Mouse (Mus musculus): ENCODE data around the gene Plppr3. TPM values are rescaled to one million over a fixed set of nuclear protein-coding genes. Genes with fewer than 3 reads are reported as not detected.
A peak's percentile ranks its signal among the peaks of the same experiment; 100 is the strongest.
"Not testable (repeated sequence)": the region's sequence is repeated elsewhere in the genome, so short reads cannot be mapped to it uniquely, and the experiment has no call there.

Gene Plppr3
- polyA plus RNA-seq, 1 experiment from 2014 or later, result 417 TPM

DNA sequence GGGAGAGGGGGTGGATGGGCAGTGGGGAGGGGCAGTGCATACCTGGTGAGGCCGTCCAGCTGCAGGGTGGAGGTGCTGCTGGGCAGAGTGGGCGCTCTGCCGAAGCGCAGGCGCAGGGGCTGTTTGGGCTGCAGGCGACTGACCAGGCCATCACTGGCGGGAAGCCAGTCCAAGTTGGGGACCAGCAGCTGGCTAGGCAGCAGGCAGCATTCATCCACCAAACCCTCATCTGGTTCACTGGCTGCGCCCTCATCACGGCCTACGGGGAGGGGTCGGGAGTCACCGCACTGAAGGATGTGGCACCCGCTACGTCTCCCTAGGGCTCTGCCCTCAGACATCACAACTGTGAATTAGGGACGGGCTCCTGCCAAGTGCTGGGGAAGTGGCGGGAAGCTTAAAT, 21.9 kb upstream of the Plppr3 start:
- Histone ChIP-seq H3K9me3 (no peaks in the 10 kb centered on the region), H3K9ac (no peak overlapping the region), H3K4me2 (no peak overlapping the region), H3K4me3 (no peak overlapping the region), H3K4me1 (replicated peaks) (peaks cover 9% of the 10 kb centered on the region; the same call in 1 of the 2 replicates), H3K27me3 (0 out of 2 replicates have a peak, but pooled peaks cover 2% of the 10 kb centered on the region), H3K27ac (replicated peaks) (no peak overlapping the region), H3K36me3 (peaks cover 17% of the 10 kb centered on the region; the same call in 1 of the 2 replicates)
- WGBS, result 88% methylated on average over 16 of the region's 16 CpGs
- ATAC-seq (ENCODE audit: low FRiP score, low read depth), result no peak

DNA sequence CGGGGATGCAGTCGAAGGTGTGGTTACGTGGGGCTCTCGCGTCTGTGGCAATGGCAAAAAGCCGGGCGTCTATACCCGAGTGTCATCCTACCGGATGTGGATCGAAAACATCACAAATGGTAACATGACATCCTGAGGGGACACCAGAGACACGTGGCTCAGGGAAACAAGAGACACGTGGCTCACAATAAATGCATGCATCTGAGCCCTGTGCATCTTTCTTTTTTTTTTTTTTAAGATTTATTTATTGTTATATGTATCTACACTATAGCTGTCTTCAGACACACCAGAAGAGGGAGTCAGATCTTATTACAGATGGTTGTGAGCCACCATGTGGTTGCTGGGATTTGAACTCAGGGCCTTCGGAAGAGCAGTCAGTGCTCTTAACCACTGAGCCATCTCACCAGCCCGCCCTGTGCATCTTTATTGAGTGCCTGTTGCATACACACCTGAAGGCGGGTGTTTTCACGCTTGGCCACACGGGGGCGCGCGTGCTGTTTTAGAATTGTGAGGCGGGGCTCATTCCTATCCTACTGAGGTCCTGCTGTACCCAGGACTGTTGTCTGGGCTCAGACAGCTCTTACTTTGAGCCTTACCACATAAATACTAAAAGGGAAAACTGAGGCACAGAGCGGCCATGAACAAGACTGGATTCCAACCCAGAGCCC, 18.2 kb upstream of the Plppr3 start:
- H3K27me3 ChIP-seq; H3K4me3 ChIP-seq; H3K27ac ChIP-seq (replicated peaks); H3K9ac ChIP-seq; H3K4me1 ChIP-seq (replicated peaks); H3K4me2 ChIP-seq; H3K9me3 ChIP-seq: not testable (repeated sequence)
- H3K36me3 ChIP-seq, result peaks cover 10% of the 10 kb centered on the region; the same call in 1 of the 2 replicates
- WGBS, result 44% methylated on average over 22 of the region's 22 CpGs
- ATAC-seq (ENCODE audit: low FRiP score, low read depth), result peak; percentile 46; the same call in 1 of the 2 replicates

DNA sequence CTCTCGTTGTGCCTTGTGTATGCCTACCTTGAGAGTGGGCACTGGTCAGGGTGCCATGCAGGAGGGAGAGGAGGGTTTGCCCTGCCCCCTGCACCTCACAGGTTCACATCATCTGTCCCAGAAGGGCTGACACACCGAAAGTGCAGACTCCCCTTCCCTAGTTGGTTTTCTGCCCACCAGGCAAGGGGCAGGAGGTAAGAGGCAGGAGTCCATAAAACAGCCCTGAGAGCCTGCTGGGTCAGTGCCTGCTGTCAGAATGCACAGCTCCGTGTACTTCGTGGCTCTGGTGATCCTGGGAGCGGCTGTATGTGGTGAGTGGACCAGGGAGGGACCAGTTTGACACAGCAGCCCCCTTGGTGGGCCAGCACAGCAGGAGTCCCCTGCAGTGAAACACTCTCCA, 16.2 kb upstream of the Plppr3 start, which contains the start of gene Cfd:
Gene Cfd (plus strand): TSS at position 184 of the 400 bp plus-strand sequence.
- no peak for ATAC-seq (ENCODE audit: low FRiP score, low read depth)
- H3K4me2 ChIP-seq, result no peak within 1 kb of the TSS
- H3K9ac ChIP-seq, result no peak within 1 kb of the TSS
- H3K4me1 ChIP-seq (replicated peaks), result no peaks in the 10 kb centered on the region
- no peaks in the 10 kb centered on the region for H3K9me3 ChIP-seq
- H3K4me3 ChIP-seq, result no peak within 1 kb of the TSS
- peaks cover 6% of the 10 kb centered on the region; the same call in 1 of the 2 replicates for H3K36me3 ChIP-seq
- H3K27ac ChIP-seq (replicated peaks), result no peak within 1 kb of the TSS
- 0 out of 2 replicates have a peak, but pooled peaks cover 3% of the 10 kb centered on the region for H3K27me3 ChIP-seq
- WGBS, result 37% methylated on average over 5 of the region's 5 CpGs

DNA sequence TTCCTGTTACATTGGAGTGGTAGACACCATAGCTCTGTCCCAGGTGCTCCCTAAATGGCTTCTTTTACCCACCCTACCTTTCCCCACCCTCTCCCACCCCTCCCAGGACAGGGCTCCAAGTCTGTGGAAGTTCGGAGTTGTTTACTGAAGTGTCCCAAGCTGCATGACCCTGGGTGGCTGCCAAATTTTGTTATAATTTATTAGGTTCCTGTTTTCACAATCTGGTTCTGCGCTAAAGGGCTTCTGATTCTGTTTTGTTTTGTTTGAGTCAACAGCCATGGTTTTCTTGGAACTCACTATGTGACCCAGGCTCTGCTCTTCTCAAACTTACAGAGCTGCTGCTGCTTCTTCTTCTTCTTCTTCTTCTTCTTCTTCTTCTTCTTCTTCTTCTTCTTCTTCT, 15.0 kb upstream of the Plppr3 start:
- no peaks in the 10 kb centered on the region; the same call in 1 of the 2 replicates for H3K4me1 ChIP-seq (replicated peaks)
- H3K27ac ChIP-seq (replicated peaks), result no peak overlapping the region
- no peak overlapping the region for H3K4me2 ChIP-seq
- 0 out of 2 replicates have a peak, but pooled peaks cover 3% of the 10 kb centered on the region for H3K27me3 ChIP-seq
- no peak for ATAC-seq (ENCODE audit: low FRiP score, low read depth)
- H3K36me3 ChIP-seq, result no peaks in the 10 kb centered on the region
- 84% methylated on average over 2 of the region's 2 CpGs for WGBS
- H3K9me3 ChIP-seq, result no peaks in the 10 kb centered on the region
- no peak overlapping the region for H3K4me3 ChIP-seq
- H3K9ac ChIP-seq, result no peak overlapping the region

DNA sequence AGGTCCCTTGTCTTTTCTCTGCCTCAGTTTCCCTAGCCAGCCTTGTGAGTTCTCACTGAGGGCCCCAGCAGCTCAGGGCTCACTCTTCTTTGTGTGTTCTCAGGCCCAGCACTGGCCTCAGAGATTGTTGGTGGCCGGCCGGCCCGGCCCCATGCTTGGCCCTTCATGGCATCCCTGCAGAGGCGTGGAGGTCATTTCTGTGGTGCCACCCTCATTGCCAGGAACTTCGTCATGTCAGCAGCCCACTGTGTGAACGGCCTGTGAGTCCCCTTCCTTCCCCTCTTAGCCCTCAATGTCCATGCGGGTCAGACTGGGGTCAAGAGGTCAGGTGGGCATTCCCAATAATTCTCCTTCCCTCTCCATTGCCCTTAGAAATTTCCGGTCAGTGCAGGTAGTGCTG, 12.2 kb upstream of the Plppr3 start:
- H3K4me1 ChIP-seq (replicated peaks), result peaks cover 10% of the 10 kb centered on the region
- H3K27me3 ChIP-seq, result peaks cover 14% of the 10 kb centered on the region; the same call in 1 of the 2 replicates
- 84% methylated on average over 8 of the region's 8 CpGs for WGBS
- H3K9ac ChIP-seq, result no peak overlapping the region
- H3K4me3 ChIP-seq, result no peak overlapping the region
- no peak for ATAC-seq (ENCODE audit: low FRiP score, low read depth)
- no peak overlapping the region for H3K27ac ChIP-seq (replicated peaks)
- H3K9me3 ChIP-seq, result no peaks in the 10 kb centered on the region
- H3K36me3 ChIP-seq, result no peaks in the 10 kb centered on the region
- no peak overlapping the region for H3K4me2 ChIP-seq

DNA sequence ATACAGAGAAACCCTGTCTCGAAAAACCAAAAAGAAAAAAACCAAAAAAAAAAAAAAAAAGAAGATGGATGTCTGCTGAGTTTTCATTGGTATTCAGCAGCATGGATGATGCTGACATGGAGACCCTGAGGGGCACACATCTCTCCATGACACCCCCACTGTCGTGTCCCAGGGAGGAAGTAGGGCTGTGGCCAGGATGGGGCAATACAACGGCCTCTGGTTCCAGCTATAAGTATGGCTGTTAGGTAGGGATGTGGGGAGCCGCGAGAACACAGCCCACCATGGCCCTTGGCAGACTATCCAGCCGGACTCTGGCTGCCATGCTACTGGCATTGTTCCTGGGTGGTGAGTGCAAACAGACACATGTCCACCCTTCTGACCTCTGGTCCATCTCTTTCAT, 11.6 kb upstream of the Plppr3 start, which contains the start of gene Elane:
Gene Elane (plus strand): TSS at position 194 of the 400 bp plus-strand sequence.
- 80% methylated on average over 6 of the region's 6 CpGs for WGBS
- Histone ChIP-seq H3K9me3 (no peaks in the 10 kb centered on the region), H3K4me2 (no peak within 1 kb of the TSS), H3K27ac (replicated peaks) (no peak within 1 kb of the TSS), H3K4me1 (replicated peaks) (peaks cover 10% of the 10 kb centered on the region), H3K4me3 (no peak within 1 kb of the TSS), H3K36me3 (no peaks in the 10 kb centered on the region), H3K27me3 (peaks cover 18% of the 10 kb centered on the region), H3K9ac (no peak within 1 kb of the TSS)
- ATAC-seq (ENCODE audit: low FRiP score, low read depth), result no peak

DNA sequence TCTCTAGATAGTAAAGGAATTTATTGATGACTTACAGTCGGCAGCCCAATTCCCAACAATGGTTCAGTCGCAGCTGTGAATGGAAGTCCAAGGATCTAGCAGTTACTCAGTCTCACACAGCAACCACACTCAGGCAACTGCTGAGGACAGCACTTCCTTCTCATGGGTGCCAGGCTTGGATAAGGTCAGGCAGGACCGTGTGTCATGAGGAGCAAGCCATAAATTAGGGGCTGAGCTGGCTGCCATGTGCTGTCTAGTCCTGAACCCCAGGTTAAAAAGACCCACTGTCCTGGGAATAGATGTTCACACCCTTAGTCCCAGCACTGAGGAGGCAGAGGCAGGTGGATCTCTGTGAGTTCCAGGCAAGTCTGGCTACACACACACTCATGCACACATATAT, 10.5 kb upstream of the Plppr3 start:
- not testable (repeated sequence) for ATAC-seq (ENCODE audit: low FRiP score, low read depth); H3K27ac ChIP-seq (replicated peaks); H3K4me2 ChIP-seq; H3K36me3 ChIP-seq; H3K4me3 ChIP-seq; H3K9ac ChIP-seq; H3K9me3 ChIP-seq
- Histone ChIP-seq H3K4me1 (replicated peaks) (peaks cover 10% of the 10 kb centered on the region), H3K27me3 (peaks cover 21% of the 10 kb centered on the region)
- WGBS, result 80% methylated on average over 3 of the region's 3 CpGs

DNA sequence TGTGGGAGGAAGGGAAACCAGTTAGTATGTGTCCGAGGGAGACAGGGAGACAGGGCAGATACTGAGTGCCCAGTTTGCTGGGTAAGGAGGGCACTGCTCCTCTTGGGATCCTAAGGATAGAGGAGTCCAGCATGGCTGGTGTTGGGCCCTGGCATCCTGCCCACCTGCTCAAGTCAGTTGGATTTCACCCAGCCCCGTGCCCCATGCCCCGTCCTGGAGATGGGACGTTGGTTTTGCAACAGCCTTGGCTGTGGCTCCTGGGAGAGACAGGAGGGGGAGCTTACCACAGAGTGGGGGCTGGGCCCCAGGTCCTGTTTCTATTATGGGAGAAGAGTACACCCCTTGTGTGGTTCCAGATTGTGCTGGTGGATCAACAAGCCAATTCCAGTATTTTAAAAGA, 10.0 kb upstream of the Plppr3 start:
- H3K36me3 ChIP-seq, result no peaks in the 10 kb centered on the region
- peaks cover 21% of the 10 kb centered on the region for H3K27me3 ChIP-seq
- 56% methylated on average over 4 of the region's 4 CpGs for WGBS
- H3K9me3 ChIP-seq, result no peaks in the 10 kb centered on the region
- no peak overlapping the region for H3K4me3 ChIP-seq
- no peak overlapping the region for H3K4me2 ChIP-seq
- H3K4me1 ChIP-seq (replicated peaks), result peaks cover 10% of the 10 kb centered on the region
- no peak; the same call in 1 of the 2 replicates for ATAC-seq (ENCODE audit: low FRiP score, low read depth)
- H3K27ac ChIP-seq (replicated peaks), result no peak overlapping the region
- H3K9ac ChIP-seq, result no peak overlapping the region

DNA sequence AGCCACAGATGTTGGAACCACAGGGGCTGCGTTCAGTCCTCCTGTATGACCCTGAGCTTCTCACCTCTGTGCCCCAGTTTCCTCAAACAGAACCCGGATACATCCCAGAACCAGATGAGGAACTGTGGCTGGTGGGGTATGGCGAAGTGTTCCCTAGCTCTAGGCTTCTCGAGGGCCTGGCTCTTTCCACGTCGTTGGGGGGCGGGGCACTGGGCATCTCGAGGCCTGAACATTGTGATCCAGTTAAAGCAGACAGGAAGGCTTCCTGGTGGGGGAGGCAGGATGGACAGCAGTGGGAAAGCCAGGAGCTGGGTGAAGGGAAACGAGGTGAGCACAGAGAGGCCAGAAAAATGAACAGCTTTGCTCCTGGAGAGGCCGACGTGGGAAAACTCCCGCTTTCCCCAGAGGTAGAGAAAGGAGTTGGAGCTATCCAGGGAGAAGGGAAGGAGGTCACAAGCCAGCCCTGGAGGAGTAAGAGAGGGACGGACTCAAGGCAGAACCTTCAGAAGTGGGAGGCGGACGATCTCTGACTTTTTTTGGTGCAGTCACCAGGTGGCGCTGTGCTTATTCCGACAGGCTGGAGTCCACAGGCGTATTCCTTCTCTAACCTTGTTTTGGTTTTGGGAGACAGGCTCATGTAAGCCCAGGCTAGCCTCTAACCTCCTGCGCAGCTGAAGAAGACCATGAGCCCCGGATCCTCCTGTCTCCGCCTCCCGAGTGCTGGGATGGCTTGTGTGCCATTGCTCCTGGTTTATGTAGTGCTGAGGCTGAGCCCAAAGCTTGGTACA, 9.1 kb upstream of the Plppr3 start:
- 15% methylated on average over 22 of the region's 22 CpGs for WGBS
- no peak overlapping the region for H3K27ac ChIP-seq (replicated peaks)
- ATAC-seq (ENCODE audit: low FRiP score, low read depth), result no peak
- H3K9me3 ChIP-seq, result no peaks in the 10 kb centered on the region
- no peak overlapping the region for H3K9ac ChIP-seq
- no peaks in the 10 kb centered on the region for H3K36me3 ChIP-seq
- H3K4me1 ChIP-seq (replicated peaks), result peaks cover 10% of the 10 kb centered on the region
- H3K4me3 ChIP-seq, result no peak overlapping the region
- peaks cover 21% of the 10 kb centered on the region for H3K27me3 ChIP-seq
- no peak overlapping the region for H3K4me2 ChIP-seq

DNA sequence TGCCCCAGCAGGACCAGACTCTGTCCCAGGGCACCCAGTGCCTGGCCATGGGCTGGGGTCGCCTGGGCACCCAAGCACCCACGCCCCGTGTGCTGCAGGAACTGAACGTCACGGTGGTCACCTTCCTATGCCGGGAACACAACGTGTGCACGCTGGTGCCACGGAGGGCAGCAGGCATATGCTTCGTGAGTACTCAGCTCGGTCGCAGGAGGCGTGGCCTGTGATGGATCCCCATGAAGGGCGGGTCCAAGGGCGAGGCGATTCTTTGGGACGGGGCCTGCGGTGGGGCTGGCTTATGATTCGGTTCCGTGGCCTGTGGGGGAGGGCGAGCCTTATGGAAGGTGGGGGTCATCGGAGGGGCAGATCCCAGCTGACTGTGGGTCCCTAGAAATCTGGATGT, 7.5 kb upstream of the Plppr3 start:
- Histone ChIP-seq H3K27me3 (peaks cover 18% of the 10 kb centered on the region), H3K27ac (replicated peaks) (no peak overlapping the region), H3K9me3 (no peaks in the 10 kb centered on the region), H3K4me1 (replicated peaks) (peaks cover 10% of the 10 kb centered on the region), H3K4me3 (no peak overlapping the region), H3K36me3 (no peaks in the 10 kb centered on the region), H3K4me2 (peak overlapping the region; percentile 35), H3K9ac (no peak overlapping the region)
- no peak for ATAC-seq (ENCODE audit: low FRiP score, low read depth)
- WGBS, result 8% methylated on average over 22 of the region's 22 CpGs

DNA sequence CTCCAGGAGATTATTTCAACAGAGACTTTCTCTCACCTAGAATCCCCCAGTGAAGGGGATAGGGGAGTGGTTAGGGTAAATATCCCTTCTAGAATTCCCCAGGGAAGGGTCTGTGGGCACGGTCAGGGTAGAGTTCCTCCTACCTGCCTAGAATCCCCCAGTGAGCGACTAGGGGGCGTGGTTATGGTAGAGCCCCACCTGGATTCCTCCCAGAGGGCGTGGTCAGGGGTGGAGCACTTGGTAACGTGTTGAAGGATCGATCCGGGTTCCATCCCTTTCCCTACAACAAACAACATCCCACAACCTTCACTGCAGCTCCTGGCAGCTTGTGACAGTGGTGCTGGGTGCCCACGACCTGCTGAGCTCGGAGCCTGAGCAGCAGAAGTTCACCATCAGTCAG, 6.3 kb upstream of the Plppr3 start:
- H3K4me3 ChIP-seq, result no peak overlapping the region
- WGBS, result 21% methylated on average over 9 of the region's 9 CpGs
- no peak for ATAC-seq (ENCODE audit: low FRiP score, low read depth)
- peaks cover 18% of the 10 kb centered on the region for H3K27me3 ChIP-seq
- H3K4me2 ChIP-seq, result no peak overlapping the region
- peaks cover 10% of the 10 kb centered on the region for H3K4me1 ChIP-seq (replicated peaks)
- no peaks in the 10 kb centered on the region for H3K9me3 ChIP-seq
- no peak overlapping the region for H3K9ac ChIP-seq
- H3K36me3 ChIP-seq, result no peaks in the 10 kb centered on the region
- H3K27ac ChIP-seq (replicated peaks), result no peak overlapping the region

DNA sequence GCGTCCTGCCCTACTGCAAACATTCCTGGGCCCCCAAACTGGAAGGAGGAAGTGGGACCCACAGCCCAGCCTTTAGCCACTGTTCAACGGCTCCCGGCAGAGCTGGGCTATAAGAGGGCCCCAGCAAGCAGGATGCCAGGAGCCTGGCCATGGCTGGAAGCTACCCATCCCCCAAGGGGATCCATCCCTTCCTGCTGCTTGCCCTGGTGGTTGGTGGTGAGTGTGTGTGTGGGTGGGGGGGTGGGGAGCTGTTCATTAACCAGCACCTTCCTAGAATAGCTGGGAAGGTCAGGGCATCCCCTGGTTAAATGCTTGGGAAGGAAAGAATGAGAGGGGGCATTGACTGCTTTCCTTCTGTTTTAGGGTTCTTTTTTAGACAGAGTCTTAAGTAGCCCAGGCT, 5.1 kb upstream of the Plppr3 start:
- Histone ChIP-seq H3K36me3 (no peaks in the 10 kb centered on the region), H3K9me3 (no peaks in the 10 kb centered on the region), H3K4me1 (replicated peaks) (peaks cover 18% of the 10 kb centered on the region), H3K27ac (replicated peaks) (no peak overlapping the region), H3K4me2 (no peak overlapping the region), H3K27me3 (peaks cover 18% of the 10 kb centered on the region), H3K9ac (no peak overlapping the region), H3K4me3 (no peak overlapping the region)
- ATAC-seq (ENCODE audit: low FRiP score, low read depth), result no peak
- 27% methylated on average over 3 of the region's 3 CpGs for WGBS
